Mouse (Mus musculus) kidney, embryonic 14.5 days (tissue): ENCODE measurements around the gene Ncor2. TPM values are rescaled to one million over a fixed set of nuclear protein-coding genes. Genes with fewer than 3 reads are reported as not detected.

ENCODE experiments used
- ATAC-seq: fragments of 200-750 bp; cut with Nextera tagmentation; 2 replicates; pipeline ENCODE4 v1.8.0; 2017; ENCODE audit warnings: moderate number of reproducible peaks, mild to moderate bottlenecking, moderate TSS enrichment, moderate library complexity; ENCODE audit not compliant: low FRiP score, low TSS enrichment
- H3K27ac ChIP-seq: fragments of 300-500 bp; sonication (generic); 2 replicates; pipeline ENCODE4 v1.5.1; 2014; ENCODE audit warnings: low read depth, mild to moderate bottlenecking, low read length, moderate library complexity, mixed read lengths
- H3K27me3 ChIP-seq: fragments of 300-500 bp; sonication (generic); 2 replicates; pipeline ENCODE4 v1.6.1; 2014; ENCODE audit warnings: mild to moderate bottlenecking, low read length; ENCODE audit not compliant: control insufficient read depth, insufficient read depth
- H3K36me3 ChIP-seq: fragments of 300-500 bp; sonication (generic); 2 replicates; pipeline ENCODE4 v1.6.1; 2014; ENCODE audit warnings: low read length, mixed read lengths; ENCODE audit not compliant: control insufficient read depth, insufficient read depth
- H3K4me1 ChIP-seq: fragments of 300-500 bp; sonication (generic); 2 replicates; pipeline ENCODE4 v1.6.1; 2014; ENCODE audit warnings: low read length, mixed read lengths; ENCODE audit not compliant: control insufficient read depth, insufficient read depth
- H3K4me2 ChIP-seq: fragments of 300-500 bp; sonication (generic); replicated peaks from 2 replicates; pipeline ENCODE4 v1.6.1; 2014; ENCODE audit warnings: low read depth, mild to moderate bottlenecking, low read length
- H3K4me3 ChIP-seq: fragments of 300-500 bp; sonication (generic); 2 replicates; pipeline ENCODE4 v1.5.1; 2014; ENCODE audit warnings: mild to moderate bottlenecking, low read length
- H3K9ac ChIP-seq: fragments of 300-500 bp; sonication (generic); 2 replicates; pipeline ENCODE4 v1.6.1; 2014; ENCODE audit warnings: low read depth, mild to moderate bottlenecking, low read length, moderate library complexity
- H3K9me3 ChIP-seq: fragments of 300-500 bp; sonication (generic); 2 replicates; pipeline ENCODE4 v1.6.1; 2016; ENCODE audit warnings: low read length; ENCODE audit not compliant: control insufficient read depth
- WGBS: fragments of 180-500 bp; shearing (Covaris S2); extraction: QIAGEN DNeasy Blood & Tissue Kit; methylation state at CpG from one replicate; pipeline ENCODE4 v1.1.7; 2014; 5-methylcytosine and 5-hydroxymethylcytosine counted together
- polyA plus RNA-seq: library from polyadenylated mRNA; unstranded; fragments of >200 nt; fragmentation: Nextera tagmentation; extraction: Ambion mirVana; gene quantifications from 2 replicates; pipeline ENCODE4 v1.2.1, GENCODE M21; 2014

Gene Ncor2
- polyA plus RNA-seq, 1 experiment from 2014 or later = 34.6 TPM

GRCm38 (mm10) chr5:125184826-125185225 lies 5.8 kb upstream of the Ncor2 start:
- Histone ChIP-seq H3K4me1 (peaks cover 23% of the 10 kb centered on the region; the same call in 1 of the 2 replicates), H3K9me3 (no peaks in the 10 kb centered on the region), H3K9ac (no peak overlapping the region), H3K4me2 (no peak overlapping the region), H3K27ac (peak overlapping the region; percentile 60; the same call in 1 of the 2 replicates), H3K4me3 (no peak overlapping the region), H3K27me3 (no peaks in the 10 kb centered on the region), H3K36me3 (no peaks in the 10 kb centered on the region)
- WGBS = 23% methylated on average over 6 of the region's 6 CpGs
- peak; percentile 22 for ATAC-seq

GRCm38 (mm10) chr5:125183321-125184003 lies 4.4 kb upstream of the Ncor2 start:
- 43% methylated on average over 23 of the region's 23 CpGs for WGBS
- H3K36me3 ChIP-seq = no peaks in the 10 kb centered on the region
- no peak overlapping the region for H3K9ac ChIP-seq
- no peak for ATAC-seq
- H3K27me3 ChIP-seq = no peaks in the 10 kb centered on the region
- H3K9me3 ChIP-seq = no peaks in the 10 kb centered on the region
- no peak overlapping the region for H3K4me3 ChIP-seq
- no peak overlapping the region for H3K27ac ChIP-seq
- no peak overlapping the region for H3K4me2 ChIP-seq
- H3K4me1 ChIP-seq = peaks cover 23% of the 10 kb centered on the region; the same call in 1 of the 2 replicates

- Histone ChIP-seq H3K9ac (no peak overlapping the region), H3K9me3 (no peaks in the 10 kb centered on the region), H3K36me3 (no peaks in the 10 kb centered on the region), H3K4me1 (peaks cover 41% of the 10 kb centered on the region), H3K27ac (no peak overlapping the region), H3K4me3 (no peak overlapping the region), H3K27me3 (no peaks in the 10 kb centered on the region), H3K4me2 (no peak overlapping the region)
- 66% methylated on average over 6 of the region's 6 CpGs for WGBS
- no peak for ATAC-seq
These were observed 1.7 kb upstream of the Ncor2 start for GRCm38 (mm10) chr5:125180630-125181263.

- Histone ChIP-seq H3K27ac (peak overlapping the region; percentile 74), H3K36me3 (no peaks in the 10 kb centered on the region), H3K9me3 (no peaks in the 10 kb centered on the region), H3K4me3 (peak overlapping the region; percentile 78), H3K4me2 (peak overlapping the region; percentile 73), H3K4me1 (peaks cover 45% of the 10 kb centered on the region), H3K9ac (peak overlapping the region; percentile 19; the same call in 1 of the 2 replicates), H3K27me3 (no peaks in the 10 kb centered on the region)
- WGBS = 2% methylated on average over 23 of the region's 25 CpGs
- no peak for ATAC-seq
These were observed 963 bp upstream of the Ncor2 start for GRCm38 (mm10) chr5:125179735-125180629.

GRCm38 (mm10) chr5:125178171-125179006 lies 630 bp downstream of the Ncor2 start:
- under 1% methylated on average over 53 of the region's 60 CpGs for WGBS

GRCm38 (mm10) chr5:125177481-125178134 lies 1.4 kb downstream of the Ncor2 start:
- peak overlapping the region; percentile 78 for H3K4me3 ChIP-seq
- peak; percentile 44 for ATAC-seq
- peak overlapping the region; percentile 94 for H3K9ac ChIP-seq
- H3K4me1 ChIP-seq = peaks cover 51% of the 10 kb centered on the region
- H3K9me3 ChIP-seq = no peaks in the 10 kb centered on the region
- WGBS = under 1% methylated on average over 44 of the region's 44 CpGs
- peak overlapping the region; percentile 93 for H3K27ac ChIP-seq
- H3K36me3 ChIP-seq = no peaks in the 10 kb centered on the region
- peak overlapping the region; percentile 73 for H3K4me2 ChIP-seq
- H3K27me3 ChIP-seq = no peaks in the 10 kb centered on the region

More at GRCm38 (mm10) chr5:125178171-125179006, 630 bp downstream of the Ncor2 start:
- peak overlapping the region; percentile 94 for H3K9ac ChIP-seq
- no peaks in the 10 kb centered on the region for H3K36me3 ChIP-seq
- peak overlapping the region; percentile 73 for H3K4me2 ChIP-seq
- peak overlapping the region; percentile 78 for H3K4me3 ChIP-seq
- no peaks in the 10 kb centered on the region for H3K9me3 ChIP-seq
- peaks cover 45% of the 10 kb centered on the region for H3K4me1 ChIP-seq
- H3K27ac ChIP-seq = peak overlapping the region; percentile 93
- H3K27me3 ChIP-seq = no peaks in the 10 kb centered on the region
- peak; percentile 28 for ATAC-seq

- Histone ChIP-seq H3K9me3 (no peaks in the 10 kb centered on the region), H3K9ac (peak overlapping the region; percentile 94), H3K4me2 (peak overlapping the region; percentile 73), H3K27ac (peak overlapping the region; percentile 93; the same call in 1 of the 2 replicates), H3K4me3 (peak overlapping the region; percentile 78), H3K36me3 (no peaks in the 10 kb centered on the region), H3K27me3 (no peaks in the 10 kb centered on the region), H3K4me1 (peaks cover 59% of the 10 kb centered on the region)
- ATAC-seq = no peak
- WGBS = 17% methylated on average over 12 of the region's 12 CpGs
These were observed 2.2 kb downstream of the Ncor2 start for GRCm38 (mm10) chr5:125176864-125177263.

- H3K9me3 ChIP-seq = no peaks in the 10 kb centered on the region
- 32% methylated on average over 5 of the region's 5 CpGs for WGBS
- H3K27ac ChIP-seq = no peak overlapping the region
- H3K4me3 ChIP-seq = peak overlapping the region; percentile 78
- peak overlapping the region; percentile 94; the same call in 1 of the 2 replicates for H3K9ac ChIP-seq
- H3K4me2 ChIP-seq = peak overlapping the region; percentile 73
- ATAC-seq = no peak
- peaks cover 63% of the 10 kb centered on the region for H3K4me1 ChIP-seq
- H3K27me3 ChIP-seq = no peaks in the 10 kb centered on the region
- no peaks in the 10 kb centered on the region for H3K36me3 ChIP-seq
These were observed 2.7 kb downstream of the Ncor2 start for GRCm38 (mm10) chr5:125176370-125176766.
